Mouse (Mus musculus): ENCODE measurements around the gene Gabbr2.

- TF ChIP-seq EP300 (optimal IDR thresholded peaks at IDR 0.05) (no peak), CTCF (IDR thresholded peaks at IDR 0.05; ENCODE audit: low read depth) (no peak)
Measured at GRCm38 (mm10) chr4:46991959-46992316, 265 bp upstream of the Gabbr2 start.

Data from stomach, postnatal 0 days (tissue).